Mouse (Mus musculus) kidney, embryonic 14.5 days (tissue): ENCODE measurements around the gene Celf6. TPM values are rescaled to one million over a fixed set of nuclear protein-coding genes. Genes with fewer than 3 reads are reported as not detected.

Source experiments
- ATAC-seq: fragments of 200-750 bp; cut with Nextera tagmentation; 2 replicates; pipeline ENCODE4 v1.8.0; 2017; ENCODE audit warnings: moderate number of reproducible peaks, mild to moderate bottlenecking, moderate TSS enrichment, moderate library complexity; ENCODE audit not compliant: low FRiP score, low TSS enrichment
- H3K27ac ChIP-seq: fragments of 300-500 bp; sonication (generic); 2 replicates; pipeline ENCODE4 v1.5.1; 2014; ENCODE audit warnings: low read depth, mild to moderate bottlenecking, low read length, moderate library complexity, mixed read lengths
- H3K27me3 ChIP-seq: fragments of 300-500 bp; sonication (generic); 2 replicates; pipeline ENCODE4 v1.6.1; 2014; ENCODE audit warnings: mild to moderate bottlenecking, low read length; ENCODE audit not compliant: control insufficient read depth, insufficient read depth
- H3K36me3 ChIP-seq: fragments of 300-500 bp; sonication (generic); 2 replicates; pipeline ENCODE4 v1.6.1; 2014; ENCODE audit warnings: low read length, mixed read lengths; ENCODE audit not compliant: control insufficient read depth, insufficient read depth
- H3K4me1 ChIP-seq: fragments of 300-500 bp; sonication (generic); 2 replicates; pipeline ENCODE4 v1.6.1; 2014; ENCODE audit warnings: low read length, mixed read lengths; ENCODE audit not compliant: control insufficient read depth, insufficient read depth
- H3K4me2 ChIP-seq: fragments of 300-500 bp; sonication (generic); replicated peaks from 2 replicates; pipeline ENCODE4 v1.6.1; 2014; ENCODE audit warnings: low read depth, mild to moderate bottlenecking, low read length
- H3K4me3 ChIP-seq: fragments of 300-500 bp; sonication (generic); 2 replicates; pipeline ENCODE4 v1.5.1; 2014; ENCODE audit warnings: mild to moderate bottlenecking, low read length
- H3K9ac ChIP-seq: fragments of 300-500 bp; sonication (generic); 2 replicates; pipeline ENCODE4 v1.6.1; 2014; ENCODE audit warnings: low read depth, mild to moderate bottlenecking, low read length, moderate library complexity
- H3K9me3 ChIP-seq: fragments of 300-500 bp; sonication (generic); 2 replicates; pipeline ENCODE4 v1.6.1; 2016; ENCODE audit warnings: low read length; ENCODE audit not compliant: control insufficient read depth
- WGBS: fragments of 180-500 bp; shearing (Covaris S2); extraction: QIAGEN DNeasy Blood & Tissue Kit; methylation state at CpG from one replicate; pipeline ENCODE4 v1.1.7; 2014; 5-methylcytosine and 5-hydroxymethylcytosine counted together
- polyA plus RNA-seq: library from polyadenylated mRNA; unstranded; fragments of >200 nt; fragmentation: Nextera tagmentation; extraction: Ambion mirVana; gene quantifications from 2 replicates; pipeline ENCODE4 v1.2.1, GENCODE M21; 2014

The Celf6 gene
- polyA plus RNA-seq, 1 experiment from 2014 or later: not detected

DNA sequence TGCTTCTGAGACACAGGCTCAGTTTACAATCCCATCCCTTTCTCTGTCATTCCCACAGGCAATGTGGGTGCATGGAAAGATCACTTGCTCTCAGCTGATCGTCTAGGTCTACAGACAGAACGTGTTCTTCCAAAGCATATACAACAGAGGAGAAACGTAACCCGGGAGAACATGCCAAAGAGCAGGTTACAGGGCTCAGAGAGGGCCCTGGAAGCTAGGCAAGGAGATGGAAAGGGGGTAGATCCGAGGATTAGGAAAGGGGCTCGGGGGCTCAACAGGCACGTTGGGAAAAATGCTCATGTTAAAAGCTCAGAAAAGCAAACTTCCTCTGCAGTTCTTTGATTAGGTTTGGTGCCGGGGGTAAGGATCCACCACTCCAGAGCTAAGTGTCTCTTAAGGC, 23.9 kb downstream of the Celf6 start:
- Histone ChIP-seq H3K27me3 (0 out of 2 replicates have a peak, but pooled peaks cover 5% of the 10 kb centered on the region), H3K36me3 (no peaks in the 10 kb centered on the region), H3K27ac (no peak overlapping the region), H3K4me3 (no peak overlapping the region), H3K4me2 (no peak overlapping the region), H3K4me1 (no peaks in the 10 kb centered on the region), H3K9me3 (no peaks in the 10 kb centered on the region), H3K9ac (no peak overlapping the region)
- WGBS: 86% methylated on average over 8 of the region's 8 CpGs
- ATAC-seq: no peak

DNA sequence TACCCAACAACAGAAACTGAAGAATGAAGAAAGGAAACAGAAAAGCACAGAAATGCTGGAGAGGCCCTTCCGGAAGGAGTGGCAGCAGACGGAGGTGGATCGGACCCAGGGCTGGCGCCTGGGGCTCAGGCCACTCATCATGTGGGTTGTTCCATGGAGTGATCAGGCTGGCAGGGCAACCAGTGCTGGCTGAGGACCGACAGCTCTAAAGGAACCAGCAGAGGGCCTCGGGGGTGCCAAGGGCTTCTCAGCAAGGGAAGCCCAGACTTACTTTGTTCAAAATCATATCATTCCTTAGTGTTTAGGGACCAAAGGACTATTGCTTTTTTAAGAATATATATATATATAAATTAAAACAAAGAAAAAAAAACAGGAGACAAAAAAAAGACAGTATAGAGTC, 28.2 kb downstream of the Celf6 start:
- H3K4me1 ChIP-seq: no peaks in the 10 kb centered on the region
- H3K4me3 ChIP-seq: no peak overlapping the region
- no peak overlapping the region for H3K9ac ChIP-seq
- WGBS: 48% methylated on average over 6 of the region's 6 CpGs
- H3K9me3 ChIP-seq: no peaks in the 10 kb centered on the region
- H3K4me2 ChIP-seq: no peak overlapping the region
- no peaks in the 10 kb centered on the region for H3K36me3 ChIP-seq
- H3K27ac ChIP-seq: no peak overlapping the region
- H3K27me3 ChIP-seq: 0 out of 2 replicates have a peak, but pooled peaks cover 5% of the 10 kb centered on the region
- ATAC-seq: no peak

DNA sequence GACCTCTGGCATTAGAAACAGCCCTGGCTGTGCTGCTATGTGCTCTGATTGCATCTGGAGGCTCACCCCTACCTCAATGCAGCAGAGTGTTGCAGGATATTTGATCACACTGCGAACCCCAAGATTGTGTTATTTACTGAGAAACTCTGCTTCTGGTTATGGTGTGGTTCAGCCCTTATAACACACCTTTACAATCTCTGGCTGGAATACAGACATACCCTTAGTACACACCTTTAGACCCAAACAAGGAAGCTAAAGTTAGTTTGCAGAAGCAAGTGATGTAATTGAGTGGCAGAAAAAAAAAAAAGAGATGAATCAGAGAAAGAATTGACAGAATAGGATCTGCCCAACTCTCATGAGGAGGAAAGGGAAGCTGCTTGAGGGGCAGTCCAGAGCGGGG, 33.2 kb downstream of the Celf6 start:
- H3K27ac ChIP-seq: no peak overlapping the region
- ATAC-seq: no peak
- 85% methylated on average over 2 of the region's 2 CpGs for WGBS
- H3K9me3 ChIP-seq: no peaks in the 10 kb centered on the region
- no peak overlapping the region for H3K4me2 ChIP-seq
- H3K4me3 ChIP-seq: no peak overlapping the region
- no peaks in the 10 kb centered on the region for H3K4me1 ChIP-seq
- no peaks in the 10 kb centered on the region for H3K36me3 ChIP-seq
- H3K9ac ChIP-seq: no peak overlapping the region
- H3K27me3 ChIP-seq: no peaks in the 10 kb centered on the region

DNA sequence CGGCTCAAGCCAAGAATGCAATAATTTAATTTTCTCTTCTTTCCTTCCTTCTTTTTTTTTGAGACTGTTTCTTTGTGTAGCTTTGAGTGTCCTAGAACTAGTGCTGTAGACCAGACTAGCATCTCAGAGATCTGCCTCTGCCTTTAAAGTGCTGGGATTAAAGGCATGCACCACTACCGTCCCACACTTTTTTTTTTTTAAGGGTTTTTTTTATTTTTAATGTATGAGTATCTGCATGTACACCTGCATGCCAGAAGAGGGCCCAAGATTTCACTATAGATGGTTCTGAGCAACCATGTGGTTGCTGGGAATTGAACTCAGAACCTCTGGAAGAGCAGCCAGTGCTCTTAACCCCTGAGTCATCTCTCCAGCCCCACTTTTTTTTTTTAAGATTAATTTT, 38.1 kb downstream of the Celf6 start:
- H3K4me3 ChIP-seq: no peak overlapping the region
- H3K4me1 ChIP-seq: peaks cover 7% of the 10 kb centered on the region; the same call in 1 of the 2 replicates
- no peaks in the 10 kb centered on the region for H3K9me3 ChIP-seq
- H3K9ac ChIP-seq: no peak overlapping the region
- H3K36me3 ChIP-seq: no peaks in the 10 kb centered on the region
- ATAC-seq: no peak
- H3K4me2 ChIP-seq: no peak overlapping the region
- 93% methylated on average over 2 of the region's 2 CpGs for WGBS
- no peaks in the 10 kb centered on the region for H3K27me3 ChIP-seq
- no peak overlapping the region for H3K27ac ChIP-seq

DNA sequence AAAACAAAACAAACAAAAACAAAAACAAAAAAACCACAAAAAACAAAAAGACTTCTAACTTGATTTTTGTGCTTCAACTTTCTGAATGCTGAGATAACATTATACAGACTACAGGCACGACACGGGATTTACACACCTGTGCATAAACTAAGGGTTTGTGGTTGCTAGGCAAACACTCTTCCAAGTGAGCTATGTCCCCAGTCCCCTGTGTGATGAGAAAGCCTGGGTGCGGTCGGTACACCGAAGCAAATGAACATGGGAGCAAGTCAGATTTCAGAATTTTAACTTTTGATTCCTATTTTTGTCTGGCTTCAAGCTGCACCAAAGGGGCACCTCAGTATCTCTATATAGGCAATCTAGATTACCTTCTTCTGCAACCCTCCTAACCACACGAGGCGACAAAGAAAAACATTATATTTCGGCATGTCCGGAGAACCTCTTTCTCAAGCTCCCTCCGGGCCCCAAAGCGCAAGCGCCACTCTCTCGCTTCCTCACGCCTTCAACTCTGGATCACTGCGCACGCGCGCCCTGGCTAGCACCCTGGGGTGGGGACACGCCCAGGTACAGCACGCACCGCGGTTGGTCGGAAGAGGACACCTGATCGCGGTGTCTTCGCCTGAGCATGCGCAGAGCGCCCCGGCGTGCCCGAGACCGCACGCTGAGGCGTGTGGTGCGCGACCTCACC, 39.0 kb downstream of the Celf6 start, which contains the start of gene Parp6:
TSS of gene Parp6 (plus strand) at position 663 of the 685 bp plus-strand sequence.
- Histone ChIP-seq H3K27me3 (no peaks in the 10 kb centered on the region), H3K9ac (peak within 1 kb of the TSS; percentile 86), H3K27ac (peak within 1 kb of the TSS; percentile 83), H3K36me3 (no peaks in the 10 kb centered on the region), H3K9me3 (no peaks in the 10 kb centered on the region), H3K4me3 (peak within 1 kb of the TSS; percentile 85), H3K4me1 (peaks cover 7% of the 10 kb centered on the region; the same call in 1 of the 2 replicates), H3K4me2 (peak within 1 kb of the TSS; percentile 56)
- ATAC-seq: peak; percentile 100
- WGBS: 1% methylated on average over 36 of the region's 36 CpGs

DNA sequence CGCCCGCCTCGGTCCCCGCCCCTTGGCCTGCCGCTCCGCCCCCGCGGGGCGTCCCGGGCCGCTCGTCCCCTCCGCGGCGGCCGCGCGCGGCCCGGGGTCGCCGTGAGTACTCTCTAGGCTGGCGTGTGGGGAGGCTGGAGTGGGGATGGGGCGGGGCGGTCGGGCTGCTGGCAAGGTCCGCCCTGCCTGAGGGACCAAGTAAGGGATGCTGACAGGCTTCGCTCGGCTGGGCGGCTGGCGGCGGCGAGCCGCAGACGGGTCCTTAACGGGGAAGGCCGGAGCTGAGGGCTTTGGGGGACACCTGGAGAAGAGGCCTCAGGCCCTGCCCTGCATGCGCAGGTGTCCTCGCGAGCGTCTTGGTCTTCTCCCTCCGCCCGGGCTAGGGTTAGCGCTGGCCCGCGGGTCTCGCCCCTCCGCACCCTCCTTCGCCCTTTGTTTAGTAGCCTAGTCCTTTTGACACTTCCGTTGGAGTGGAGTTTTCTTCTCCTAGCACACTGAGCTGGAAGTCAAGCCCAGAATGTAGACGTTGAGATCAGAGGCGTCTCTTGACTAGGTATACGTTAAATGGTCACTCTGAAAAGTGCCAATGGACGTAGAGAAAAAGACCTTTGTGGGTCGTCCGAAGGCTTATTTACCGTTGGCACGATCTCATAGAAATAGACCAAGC, 39.7 kb downstream of the Celf6 start:
- peak overlapping the region; percentile 50 for H3K4me2 ChIP-seq
- WGBS: under 1% methylated on average over 55 of the region's 58 CpGs
- H3K9me3 ChIP-seq: no peaks in the 10 kb centered on the region
- H3K4me1 ChIP-seq: peaks cover 7% of the 10 kb centered on the region; the same call in 1 of the 2 replicates
- peak overlapping the region; percentile 86 for H3K9ac ChIP-seq
- no peak for ATAC-seq
- peaks cover 2% of the 10 kb centered on the region; the same call in 1 of the 2 replicates for H3K36me3 ChIP-seq
- peak overlapping the region; percentile 85 for H3K4me3 ChIP-seq
- peak overlapping the region; percentile 83 for H3K27ac ChIP-seq
- no peaks in the 10 kb centered on the region for H3K27me3 ChIP-seq

DNA sequence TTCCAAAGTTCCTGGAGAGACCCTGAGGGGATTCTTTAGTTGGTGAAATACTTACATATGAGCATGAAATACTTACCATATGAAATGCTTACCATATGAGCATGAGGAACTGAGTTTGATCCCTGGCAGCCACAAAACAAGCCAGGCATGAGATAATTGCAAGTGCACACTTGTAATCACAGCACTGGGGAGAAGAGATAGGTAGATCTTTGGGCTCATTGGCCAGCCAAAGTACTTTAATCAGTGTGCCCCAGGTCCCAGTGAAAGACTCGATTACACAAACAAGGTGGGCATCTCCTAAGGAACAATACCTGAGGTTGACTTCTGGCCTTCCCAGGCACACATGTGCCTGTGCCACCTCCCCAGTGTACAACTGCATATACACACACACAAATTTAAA, 60.7 kb downstream of the Celf6 start:
- H3K4me1 ChIP-seq: no peaks in the 10 kb centered on the region
- no peak overlapping the region for H3K4me2 ChIP-seq
- H3K9ac ChIP-seq: no peak overlapping the region
- ATAC-seq: no peak
- no peak overlapping the region for H3K4me3 ChIP-seq
- H3K27me3 ChIP-seq: no peaks in the 10 kb centered on the region
- peaks cover 65% of the 10 kb centered on the region for H3K36me3 ChIP-seq
- WGBS: 90% methylated on average over 1 of the region's 1 CpGs
- no peaks in the 10 kb centered on the region for H3K9me3 ChIP-seq
- H3K27ac ChIP-seq: no peak overlapping the region

DNA sequence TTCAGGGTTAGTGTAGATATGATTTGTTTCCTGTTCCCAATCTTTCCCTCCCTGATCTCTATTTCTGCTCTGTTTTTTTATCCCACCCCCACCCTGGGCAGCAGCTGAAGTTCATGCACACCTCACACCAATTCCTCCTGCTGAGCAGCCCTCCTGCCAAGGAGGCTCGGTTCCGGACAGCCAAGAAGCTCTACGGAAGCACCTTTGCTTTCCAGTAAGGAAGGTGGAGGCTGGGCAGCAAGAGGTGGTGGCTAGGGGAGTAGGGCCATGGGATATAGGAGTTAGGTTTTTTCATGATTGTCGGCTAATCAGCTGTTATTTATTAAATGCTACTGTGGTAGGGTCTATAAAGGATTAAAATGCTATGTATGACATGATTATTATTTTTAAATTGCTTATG, 62.2 kb downstream of the Celf6 start:
- Histone ChIP-seq H3K27me3 (no peaks in the 10 kb centered on the region), H3K4me2 (no peak overlapping the region), H3K36me3 (peaks cover 52% of the 10 kb centered on the region), H3K4me3 (no peak overlapping the region), H3K9ac (no peak overlapping the region), H3K9me3 (no peaks in the 10 kb centered on the region), H3K27ac (no peak overlapping the region), H3K4me1 (no peaks in the 10 kb centered on the region)
- WGBS: 90% methylated on average over 4 of the region's 4 CpGs
- no peak for ATAC-seq

DNA sequence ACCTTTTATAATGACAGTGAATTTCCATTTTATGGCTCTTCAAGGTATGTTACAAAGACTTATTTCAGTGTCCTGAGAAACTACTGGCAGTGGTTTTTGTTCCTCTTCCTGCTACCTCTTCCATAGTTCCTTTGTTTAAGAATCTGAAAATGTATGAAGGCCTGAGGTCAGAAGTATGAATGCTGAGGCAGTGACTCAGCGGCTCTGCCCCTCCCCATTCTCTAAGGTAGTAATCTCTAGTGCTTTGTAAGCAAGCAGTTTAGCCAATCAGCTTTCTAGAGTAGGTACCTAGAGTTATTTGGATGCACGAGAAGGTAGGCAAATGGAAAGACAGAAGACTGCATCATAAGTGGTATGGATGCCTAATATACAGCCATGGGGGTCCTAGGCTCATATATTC, 63.6 kb downstream of the Celf6 start:
- Histone ChIP-seq H3K4me1 (no peaks in the 10 kb centered on the region), H3K27ac (no peak overlapping the region), H3K9ac (no peak overlapping the region), H3K4me3 (no peak overlapping the region), H3K9me3 (no peaks in the 10 kb centered on the region), H3K36me3 (peaks cover 40% of the 10 kb centered on the region), H3K27me3 (no peaks in the 10 kb centered on the region), H3K4me2 (no peak overlapping the region)
- 75% methylated on average over 2 of the region's 2 CpGs for WGBS
- ATAC-seq: no peak
